Mouse (Mus musculus) natural killer cell, adult 2 months (primary cell): ENCODE results near the gene Vps33a.

ENCODE experiments used
- DNase-seq, 2 experiments: peaks; one replicate each; pipeline ENCODE4 v3.0.0; 2022; ENCODE audit warnings: low spot score in 2 of 2

The Vps33a gene

GRCm38 (mm10) chr5:123572357-123573186 lies at the start of gene Vps33a:
TSS of gene Vps33a (minus strand) at chr5:123573038.
- DNase-seq: peak; percentile 96 to 98

- no peak for DNase-seq
Measured at GRCm38 (mm10) chr5:123622421-123622820, 49.6 kb upstream of the Vps33a start.

- DNase-seq: peak; percentile 30 to 40
Measured at GRCm38 (mm10) chr5:123618558-123618957, 45.7 kb upstream of the Vps33a start.

GRCm38 (mm10) chr5:123614246-123614645 lies 41.4 kb upstream of the Vps33a start:
- no peak for DNase-seq

- peak; percentile 26 to 46 for DNase-seq
Measured at GRCm38 (mm10) chr5:123609843-123610242, 37.0 kb upstream of the Vps33a start.

GRCm38 (mm10) chr5:123609416-123609815 lies 36.6 kb upstream of the Vps33a start:
- DNase-seq: no peak

- DNase-seq: no peak
Measured at GRCm38 (mm10) chr5:123607211-123607669, 34.4 kb upstream of the Vps33a start.

- peak in 1 of 2 experiments; percentile 16 for DNase-seq
Measured at GRCm38 (mm10) chr5:123603496-123603895, 30.7 kb upstream of the Vps33a start.

- DNase-seq: no peak
Measured at GRCm38 (mm10) chr5:123602174-123602573, 29.3 kb upstream of the Vps33a start.

GRCm38 (mm10) chr5:123599319-123599718 lies 26.5 kb upstream of the Vps33a start:
- no peak for DNase-seq

GRCm38 (mm10) chr5:123593622-123594280 lies 20.9 kb upstream of the Vps33a start:
- no peak for DNase-seq

GRCm38 (mm10) chr5:123580043-123580442 lies 7.2 kb upstream of the Vps33a start:
- DNase-seq: no peak

GRCm38 (mm10) chr5:123576696-123577095 lies 3.9 kb upstream of the Vps33a start:
- no peak for DNase-seq

GRCm38 (mm10) chr5:123573362-123573761 lies 524 bp upstream of the Vps33a start:
- no peak for DNase-seq

GRCm38 (mm10) chr5:123561128-123561527 lies 11.7 kb downstream of the Vps33a start:
- no peak for DNase-seq

- DNase-seq: no peak
Measured at GRCm38 (mm10) chr5:123559588-123559987, 13.2 kb downstream of the Vps33a start.

GRCm38 (mm10) chr5:123556451-123556850 lies 16.4 kb downstream of the Vps33a start:
- DNase-seq: no peak

- DNase-seq: no peak
Measured at GRCm38 (mm10) chr5:123555693-123556092, 17.1 kb downstream of the Vps33a start.

- DNase-seq: no peak
Measured at GRCm38 (mm10) chr5:123533801-123534200, 39.0 kb downstream of the Vps33a start.

GRCm38 (mm10) chr5:123530056-123530455 lies 42.8 kb downstream of the Vps33a start:
- DNase-seq: peak in 1 of 2 experiments; percentile 0

GRCm38 (mm10) chr5:123528641-123529040 lies 44.2 kb downstream of the Vps33a start:
- no peak for DNase-seq

- no peak for DNase-seq
Measured at GRCm38 (mm10) chr5:123525916-123526495, 46.8 kb downstream of the Vps33a start.
